Mouse (Mus musculus) midbrain, embryonic 11.5 days (tissue): ENCODE data around the gene Prc1. TPM values are rescaled to one million over a fixed set of nuclear protein-coding genes. Genes with fewer than 3 reads are reported as not detected.

Source experiments
- ATAC-seq: fragments of 200-750 bp; cut with Nextera tagmentation; 2 replicates; pipeline ENCODE4 v1.8.0; 2017; ENCODE audit warnings: moderate TSS enrichment, moderate library complexity; ENCODE audit not compliant: low FRiP score
- DNase-seq: peaks from one replicate; pipeline ENCODE4 v3.0.0; 2015; ENCODE audit warnings: low spot score; ENCODE audit errors: missing footprints
- H3K27ac ChIP-seq: fragments of 300-500 bp; sonication (generic); 2 replicates; pipeline ENCODE4 v1.5.1; 2014; ENCODE audit warnings: low read depth, low read length
- H3K27me3 ChIP-seq: fragments of 300-500 bp; sonication (generic); 2 replicates; pipeline ENCODE4 v1.6.1; 2014; ENCODE audit warnings: mild to moderate bottlenecking, low read length, moderate library complexity, mixed read lengths; ENCODE audit not compliant: control insufficient read depth, insufficient read depth
- H3K36me3 ChIP-seq: fragments of 300-500 bp; sonication (generic); 2 replicates; pipeline ENCODE4 v1.6.1; 2014; ENCODE audit warnings: mild to moderate bottlenecking, low read length, moderate library complexity, mixed read lengths; ENCODE audit not compliant: control insufficient read depth, insufficient read depth
- H3K4me1 ChIP-seq: fragments of 300-500 bp; sonication (generic); 2 replicates; pipeline ENCODE4 v1.6.1; 2014; ENCODE audit warnings: low read length; ENCODE audit not compliant: control insufficient read depth, insufficient read depth
- H3K4me2 ChIP-seq: fragments of 300-500 bp; sonication (generic); 2 replicates; pipeline ENCODE4 v1.6.1; 2014; ENCODE audit warnings: mild to moderate bottlenecking, moderate library complexity
- H3K4me3 ChIP-seq: fragments of 300-500 bp; sonication (generic); 2 replicates; pipeline ENCODE4 v1.5.1; 2014; ENCODE audit warnings: low read depth, low read length
- H3K9ac ChIP-seq: fragments of 300-500 bp; sonication (generic); 2 replicates; pipeline ENCODE4 v1.6.1; 2014; ENCODE audit warnings: low read length
- H3K9me3 ChIP-seq: fragments of 300-500 bp; sonication (generic); 2 replicates; pipeline ENCODE4 v1.6.1; 2016; ENCODE audit warnings: low read length; ENCODE audit not compliant: control insufficient read depth
- WGBS: fragments of 180-500 bp; shearing (Covaris S2); extraction: QIAGEN DNeasy Blood & Tissue Kit; methylation state at CpG from one replicate; pipeline ENCODE4 v1.1.7; 2014; 5-methylcytosine and 5-hydroxymethylcytosine counted together
- polyA plus RNA-seq: library from polyadenylated mRNA; unstranded; fragments of >200 nt; fragmentation: Nextera tagmentation; extraction: Ambion mirVana; gene quantifications from 2 replicates; pipeline ENCODE4 v1.2.1, GENCODE M21; 2014

Gene Prc1
- polyA plus RNA-seq, 1 experiment from 2014 or later = 232 TPM

GRCm38 (mm10) chr7:80336932-80337331, 42.7 kb downstream of the Prc1 start:
- Histone ChIP-seq H3K4me1 (peaks cover 18% of the 10 kb centered on the region), H3K9ac (no peak overlapping the region), H3K9me3 (no peaks in the 10 kb centered on the region), H3K27me3 (no peaks in the 10 kb centered on the region; the same call in 1 of the 2 replicates), H3K4me3 (no peak overlapping the region), H3K27ac (no peak overlapping the region), H3K4me2 (no peak overlapping the region), H3K36me3 (peaks cover 28% of the 10 kb centered on the region)
- WGBS = 95% methylated on average over 3 of the region's 3 CpGs
- ATAC-seq (no peak), DNase-seq (no peak)

GRCm38 (mm10) chr7:80339371-80339770, 45.1 kb downstream of the Prc1 start:
- no peak overlapping the region for H3K27ac ChIP-seq
- H3K27me3 ChIP-seq = no peaks in the 10 kb centered on the region; the same call in 1 of the 2 replicates
- 13% methylated on average over 17 of the region's 17 CpGs for WGBS
- peak overlapping the region; percentile 72 for H3K9ac ChIP-seq
- peaks cover 10% of the 10 kb centered on the region for H3K36me3 ChIP-seq
- peaks cover 23% of the 10 kb centered on the region for H3K4me1 ChIP-seq
- H3K4me2 ChIP-seq = peak overlapping the region; percentile 83
- peak; percentile 91 for DNase-seq
- no peak for ATAC-seq
- H3K9me3 ChIP-seq = no peaks in the 10 kb centered on the region
- peak overlapping the region; percentile 69 for H3K4me3 ChIP-seq

- H3K27me3 ChIP-seq = no peaks in the 10 kb centered on the region; the same call in 1 of the 2 replicates
- peaks cover 5% of the 10 kb centered on the region for H3K36me3 ChIP-seq
- H3K27ac ChIP-seq = peak overlapping the region; percentile 60; the same call in 1 of the 2 replicates
- WGBS = under 1% methylated on average over 45 of the region's 45 CpGs
- H3K4me2 ChIP-seq = peak overlapping the region; percentile 83
- peaks cover 23% of the 10 kb centered on the region for H3K4me1 ChIP-seq
- peak overlapping the region; percentile 69 for H3K4me3 ChIP-seq
- DNase-seq = peak; percentile 99
- ATAC-seq = peak; percentile 96
- H3K9ac ChIP-seq = peak overlapping the region; percentile 75
- H3K9me3 ChIP-seq = no peaks in the 10 kb centered on the region
These were observed 45.8 kb downstream of the Prc1 start for GRCm38 (mm10) chr7:80339793-80340628.

GRCm38 (mm10) chr7:80340793-80341192, 46.5 kb downstream of the Prc1 start, which contains the start of gene Unc45a:
Gene Unc45a (minus strand): TSS chr7:80341005.
- DNase-seq (no peak), ATAC-seq (peak; percentile 51; the same call in 1 of the 2 replicates)
- Histone ChIP-seq H3K4me1 (peaks cover 23% of the 10 kb centered on the region), H3K36me3 (no peaks in the 10 kb centered on the region; the same call in 1 of the 2 replicates), H3K4me3 (peak within 1 kb of the TSS; percentile 69), H3K27ac (peak within 1 kb of the TSS; percentile 60; the same call in 1 of the 2 replicates), H3K4me2 (peak within 1 kb of the TSS; percentile 83), H3K9ac (peak within 1 kb of the TSS; percentile 75), H3K27me3 (no peaks in the 10 kb centered on the region; the same call in 1 of the 2 replicates), H3K9me3 (no peaks in the 10 kb centered on the region)
- 2% methylated on average over 10 of the region's 11 CpGs for WGBS

- WGBS = 78% methylated on average over 7 of the region's 7 CpGs
- H3K9ac ChIP-seq = no peak overlapping the region
- no peaks in the 10 kb centered on the region; the same call in 1 of the 2 replicates for H3K36me3 ChIP-seq
- no peak overlapping the region for H3K27ac ChIP-seq
- H3K4me2 ChIP-seq = no peak overlapping the region
- H3K4me3 ChIP-seq = no peak overlapping the region
- DNase-seq = no peak
- peaks cover 23% of the 10 kb centered on the region for H3K4me1 ChIP-seq
- H3K27me3 ChIP-seq = no peaks in the 10 kb centered on the region; the same call in 1 of the 2 replicates
- ATAC-seq = no peak
- no peaks in the 10 kb centered on the region for H3K9me3 ChIP-seq
These were observed 47.5 kb downstream of the Prc1 start for GRCm38 (mm10) chr7:80341793-80342192.

GRCm38 (mm10) chr7:80342858-80343257, 48.6 kb downstream of the Prc1 start, which contains the start of gene Hddc3:
Gene Hddc3 (plus strand): TSS chr7:80343104.
- H3K4me3 ChIP-seq = peak within 1 kb of the TSS; percentile 47
- peak within 1 kb of the TSS; percentile 86 for H3K9ac ChIP-seq
- H3K36me3 ChIP-seq = no peaks in the 10 kb centered on the region; the same call in 1 of the 2 replicates
- H3K9me3 ChIP-seq = no peaks in the 10 kb centered on the region
- H3K27me3 ChIP-seq = no peaks in the 10 kb centered on the region; the same call in 1 of the 2 replicates
- H3K4me2 ChIP-seq = peak within 1 kb of the TSS; percentile 85
- ATAC-seq (peak; percentile 31), DNase-seq (peak; percentile 100)
- H3K27ac ChIP-seq = no peak within 1 kb of the TSS; the same call in 1 of the 2 replicates
- H3K4me1 ChIP-seq = peaks cover 23% of the 10 kb centered on the region
- 3% methylated on average over 25 of the region's 25 CpGs for WGBS

GRCm38 (mm10) chr7:80343270-80344018, 49.2 kb downstream of the Prc1 start:
- H3K4me3 ChIP-seq = peak overlapping the region; percentile 47
- H3K9ac ChIP-seq = peak overlapping the region; percentile 86
- H3K4me1 ChIP-seq = peaks cover 23% of the 10 kb centered on the region
- H3K27ac ChIP-seq = no peak overlapping the region; the same call in 1 of the 2 replicates
- peak overlapping the region; percentile 85 for H3K4me2 ChIP-seq
- no peaks in the 10 kb centered on the region for H3K9me3 ChIP-seq
- H3K27me3 ChIP-seq = no peaks in the 10 kb centered on the region; the same call in 1 of the 2 replicates
- H3K36me3 ChIP-seq = no peaks in the 10 kb centered on the region; the same call in 1 of the 2 replicates
- ATAC-seq = peak; percentile 8; the same call in 1 of the 2 replicates
- WGBS = 26% methylated on average over 19 of the region's 19 CpGs
- no peak for DNase-seq

- Histone ChIP-seq H3K4me3 (no peak overlapping the region), H3K36me3 (peaks cover 2% of the 10 kb centered on the region), H3K27ac (no peak overlapping the region), H3K9ac (no peak overlapping the region), H3K9me3 (no peaks in the 10 kb centered on the region), H3K4me1 (peaks cover 9% of the 10 kb centered on the region), H3K4me2 (no peak overlapping the region), H3K27me3 (no peaks in the 10 kb centered on the region; the same call in 1 of the 2 replicates)
- WGBS = 90% methylated on average over 9 of the region's 9 CpGs
- ATAC-seq = no peak
- DNase-seq = no peak
These were observed 51.9 kb downstream of the Prc1 start for GRCm38 (mm10) chr7:80346173-80346572.
